Mouse (Mus musculus): ENCODE measurements around the gene Eif5a2. TPM values are rescaled to one million over a fixed set of nuclear protein-coding genes. Genes with fewer than 3 reads are reported as not detected.

The Eif5a2 gene
- total and polyA plus RNA-seq, 3 experiments = 0.57 to 1.0 (median 0.89) TPM

GRCm38 (mm10) chr3:28836796-28837371 is 55.8 kb downstream of the Eif5a2 start:
- 80% methylated on average over 2 of the region's 2 CpGs for WGBS
- no peaks in the 10 kb centered on the region for H3K4me1 ChIP-seq (ENCODE audit: control insufficient read depth, insufficient read depth, low read length)
- no peaks in the 10 kb centered on the region for H3K79me2 ChIP-seq (replicated peaks; ENCODE audit: control insufficient read depth, insufficient read depth, low read length)
- H3K36me3 ChIP-seq (ENCODE audit: control insufficient read depth, insufficient read depth, low read length) = no peaks in the 10 kb centered on the region
- H3K27ac ChIP-seq = no peak overlapping the region
- H3K27me3 ChIP-seq (ENCODE audit: control insufficient read depth, insufficient read depth, low read length) = no peaks in the 10 kb centered on the region
- intact Hi-C loops (cut with DNase I) = no loop called here
- H3K9ac ChIP-seq (ENCODE audit: low read depth, low read length) = no peak overlapping the region
- no peak for DNase-seq
- H3K4me3 ChIP-seq = no peak overlapping the region
- TF ChIP-seq CTCF (IDR thresholded peaks at IDR 0.05) = no peak
- TF ChIP-seq EP300 (IDR thresholded peaks at IDR 0.05; ENCODE audit: insufficient read depth, low read depth, low read length) = no peak
- TF ChIP-seq POLR2A (IDR thresholded peaks at IDR 0.05; ENCODE audit: insufficient read depth, low read depth, low read length) = no peak

GRCm38 (mm10) chr3:28841886-28842649 is 61.0 kb downstream of the Eif5a2 start:
- Histone ChIP-seq H3K9ac (ENCODE audit: low read depth, low read length) (no peak overlapping the region), H3K4me1 (ENCODE audit: control insufficient read depth, insufficient read depth, low read length) (no peaks in the 10 kb centered on the region), H3K4me3 (no peak overlapping the region), H3K36me3 (ENCODE audit: control insufficient read depth, insufficient read depth, low read length) (no peaks in the 10 kb centered on the region), H3K79me2 (replicated peaks; ENCODE audit: control insufficient read depth, insufficient read depth, low read length) (no peaks in the 10 kb centered on the region), H3K27ac (no peak overlapping the region), H3K27me3 (ENCODE audit: control insufficient read depth, insufficient read depth, low read length) (no peaks in the 10 kb centered on the region)
- WGBS = 39% methylated on average over 3 of the region's 3 CpGs
- TF ChIP-seq POLR2A (IDR thresholded peaks at IDR 0.05; ENCODE audit: insufficient read depth, low read depth, low read length) (no peak), CTCF (IDR thresholded peaks at IDR 0.05) (no peak), EP300 (IDR thresholded peaks at IDR 0.05; ENCODE audit: insufficient read depth, low read depth, low read length) (no peak)
- intact Hi-C loops (cut with DNase I) = no loop called here
- no peak for DNase-seq

GRCm38 (mm10) chr3:28843231-28843630 is 62.2 kb downstream of the Eif5a2 start:
- Histone ChIP-seq H3K9ac (ENCODE audit: low read depth, low read length) (no peak overlapping the region), H3K27ac (no peak overlapping the region), H3K27me3 (ENCODE audit: control insufficient read depth, insufficient read depth, low read length) (no peaks in the 10 kb centered on the region), H3K79me2 (replicated peaks; ENCODE audit: control insufficient read depth, insufficient read depth, low read length) (no peaks in the 10 kb centered on the region), H3K4me3 (no peak overlapping the region), H3K36me3 (ENCODE audit: control insufficient read depth, insufficient read depth, low read length) (no peaks in the 10 kb centered on the region), H3K4me1 (ENCODE audit: control insufficient read depth, insufficient read depth, low read length) (no peaks in the 10 kb centered on the region)
- WGBS = 76% methylated on average over 8 of the region's 8 CpGs
- no peak for DNase-seq
- TF ChIP-seq CTCF (IDR thresholded peaks at IDR 0.05) = no peak
- TF ChIP-seq EP300 (IDR thresholded peaks at IDR 0.05; ENCODE audit: insufficient read depth, low read depth, low read length) = no peak
- no peak for TF ChIP-seq POLR2A (IDR thresholded peaks at IDR 0.05; ENCODE audit: insufficient read depth, low read depth, low read length)
- intact Hi-C loops (cut with DNase I) = no loop called here

- TF ChIP-seq CTCF (IDR thresholded peaks at IDR 0.05) (no peak), POLR2A (IDR thresholded peaks at IDR 0.05; ENCODE audit: insufficient read depth, low read depth, low read length) (no peak), EP300 (IDR thresholded peaks at IDR 0.05; ENCODE audit: insufficient read depth, low read depth, low read length) (no peak)
- H3K79me2 ChIP-seq (replicated peaks; ENCODE audit: control insufficient read depth, insufficient read depth, low read length) = no peaks in the 10 kb centered on the region
- intact Hi-C loops (cut with DNase I) = no loop called here
- H3K4me3 ChIP-seq = no peak overlapping the region
- H3K36me3 ChIP-seq (ENCODE audit: control insufficient read depth, insufficient read depth, low read length) = no peaks in the 10 kb centered on the region
- H3K4me1 ChIP-seq (ENCODE audit: control insufficient read depth, insufficient read depth, low read length) = no peaks in the 10 kb centered on the region
- no peak overlapping the region for H3K9ac ChIP-seq (ENCODE audit: low read depth, low read length)
- DNase-seq = no peak
- H3K27ac ChIP-seq = no peak overlapping the region
- no peaks in the 10 kb centered on the region for H3K27me3 ChIP-seq (ENCODE audit: control insufficient read depth, insufficient read depth, low read length)
These were observed 66.0 kb downstream of the Eif5a2 start for GRCm38 (mm10) chr3:28847115-28847514.

Other genes starting within 250 kb of the Eif5a2 start
- gene Slc2a2, start 83.4 kb upstream of the Eif5a2 start, total RNA-seq (2021) = under 1 TPM in 1 of 2 experiments, not detected in 1; 0.05 TPM
- 0.14 and 0.35 TPM in 2 replicates for gene Slc2a2, start 83.4 kb upstream of the Eif5a2 start, polyA plus RNA-seq (2012; rRNA removed)
- gene Rpl22l1, start 24.2 kb downstream of the Eif5a2 start, total RNA-seq (2021) = 10 to 100 TPM; 85.3 to 97.4 TPM
- 8.2 and 12.5 TPM in 2 replicates for gene Rpl22l1, start 24.2 kb downstream of the Eif5a2 start, polyA plus RNA-seq (2012; rRNA removed)
- gene Gm1527, start 111.3 kb downstream of the Eif5a2 start, total RNA-seq (2021) = not detected
- gene Gm1527, start 111.3 kb downstream of the Eif5a2 start, polyA plus RNA-seq (2012; rRNA removed) = not detected in 2 replicates